Mouse (Mus musculus): ENCODE measurements around the gene Golga5. TPM values are rescaled to one million over a fixed set of nuclear protein-coding genes. Genes with fewer than 3 reads are reported as not detected.

The Golga5 gene
- total RNA-seq, 1 experiment: 30.8 TPM

- Histone ChIP-seq H3K9me3 (ENCODE audit: control insufficient read depth, insufficient read depth, low read depth, low read length) (no peaks in the 10 kb centered on the region), H3K4me3 (ENCODE audit: insufficient read depth in 1 of 2, low read depth in 1 of 2, low read length in 2 of 2, poor library complexity in 1 of 2, severe bottlenecking in 1 of 2) (no peak overlapping the region), H3K9ac (ENCODE audit: insufficient read depth, low read depth, low read length, poor library complexity, severe bottlenecking) (no peak overlapping the region), H3K27ac (ENCODE audit: insufficient read depth, low read depth, low read length, poor library complexity, severe bottlenecking) (no peak overlapping the region), H3K36me3 (ENCODE audit: control insufficient read depth, insufficient read depth, low read length, poor library complexity, severe bottlenecking) (peaks cover 9% of the 10 kb centered on the region; the same call in 1 of the 2 replicates), H3K4me1 (ENCODE audit: control insufficient read depth in 2 of 2, insufficient read depth in 2 of 2, low read length in 2 of 2, poor library complexity in 1 of 2) (peaks cover 8 to 10% of the 10 kb centered on the region in 2 experiments; a peak in 3 of 4 replicates)
- in situ Hi-C loops (cut with MboI; ENCODE audit: low sequenced_read_pairs in 2 of 2, unreplicated experiment in 2 of 2): loop anchor here (10.0 to 25.0 kb wide), 2 partner anchors 224 to 236 kb away; partner anchors contain the start of genes Moap1 (in 1 of the 2) and Tmem251 (in 1 of the 2)
- TF ChIP-seq CHD2 (IDR thresholded peaks at IDR 0.05; ENCODE audit: low read depth, low read length) (no peak), HCFC1 (IDR thresholded peaks at IDR 0.05; ENCODE audit: borderline replicate concordance, insufficient read depth, low read length) (no peak), ZNF384 (IDR thresholded peaks at IDR 0.05; ENCODE audit: low read depth, low read length) (no peak), ZC3H11A (IDR thresholded peaks at IDR 0.05; ENCODE audit: borderline replicate concordance, low read depth, low read length) (no peak), MAFK (IDR thresholded peaks at IDR 0.05; ENCODE audit: insufficient read depth, low read depth, low read length) (no peak)
- DNase-seq (ENCODE audit: low read depth, low spot score): no peak
These were observed 32.1 kb downstream of the Golga5 start for GRCm38 (mm10) chr12:102501038-102501437.

GRCm38 (mm10) chr12:102501848-102502595 is 33.1 kb downstream of the Golga5 start:
- in situ Hi-C loops (cut with MboI; ENCODE audit: low sequenced_read_pairs in 2 of 2, unreplicated experiment in 2 of 2): loop anchor here (10.0 to 25.0 kb wide), 2 partner anchors 223 to 235 kb away; partner anchors contain the start of genes Moap1 (in 1 of the 2) and Tmem251 (in 1 of the 2)
- no peak for DNase-seq (ENCODE audit: low read depth, low spot score)

GRCm38 (mm10) chr12:102505131-102505713 is 36.3 kb downstream of the Golga5 start:
- Histone ChIP-seq H3K4me1 (ENCODE audit: control insufficient read depth in 2 of 2, insufficient read depth in 2 of 2, low read length in 2 of 2, poor library complexity in 1 of 2) (peaks cover 7 to 10% of the 10 kb centered on the region in 2 experiments; a peak in 3 of 4 replicates), H3K9me3 (ENCODE audit: control insufficient read depth, insufficient read depth, low read depth, low read length) (no peaks in the 10 kb centered on the region), H3K4me3 (ENCODE audit: insufficient read depth in 1 of 2, low read depth in 1 of 2, low read length in 2 of 2, poor library complexity in 1 of 2, severe bottlenecking in 1 of 2) (no peak overlapping the region), H3K9ac (ENCODE audit: insufficient read depth, low read depth, low read length, poor library complexity, severe bottlenecking) (no peak overlapping the region), H3K27ac (ENCODE audit: insufficient read depth, low read depth, low read length, poor library complexity, severe bottlenecking) (0 out of 2 replicates have a peak overlapping the region, but pooled peaks have one; percentile 1), H3K36me3 (ENCODE audit: control insufficient read depth, insufficient read depth, low read length, poor library complexity, severe bottlenecking) (no peaks in the 10 kb centered on the region)
- DNase-seq (ENCODE audit: low read depth, low spot score): peak; percentile 24
- no peak for TF ChIP-seq CHD2 (IDR thresholded peaks at IDR 0.05; ENCODE audit: low read depth, low read length)
- no peak for TF ChIP-seq ZC3H11A (IDR thresholded peaks at IDR 0.05; ENCODE audit: borderline replicate concordance, low read depth, low read length)
- no peak for TF ChIP-seq ZNF384 (IDR thresholded peaks at IDR 0.05; ENCODE audit: low read depth, low read length)
- no peak for TF ChIP-seq MAFK (IDR thresholded peaks at IDR 0.05; ENCODE audit: insufficient read depth, low read depth, low read length)
- no peak for TF ChIP-seq HCFC1 (IDR thresholded peaks at IDR 0.05; ENCODE audit: borderline replicate concordance, insufficient read depth, low read length)
- in situ Hi-C loops (cut with MboI; ENCODE audit: low sequenced_read_pairs in 2 of 2, unreplicated experiment in 2 of 2): loop anchor here (10.0 to 25.0 kb wide), 2 partner anchors 220 to 232 kb away; partner anchors contain the start of genes Moap1 (in 1 of the 2) and Tmem251 (in 1 of the 2)

More at GRCm38 (mm10) chr12:102501848-102502595, 33.1 kb downstream of the Golga5 start:
- H3K27ac ChIP-seq (ENCODE audit: insufficient read depth, low read depth, low read length, poor library complexity, severe bottlenecking): no peak overlapping the region
- H3K4me1 ChIP-seq (ENCODE audit: control insufficient read depth in 2 of 2, insufficient read depth in 2 of 2, low read length in 2 of 2, poor library complexity in 1 of 2): peaks cover 8 to 10% of the 10 kb centered on the region in 2 experiments; a peak in 3 of 4 replicates
- H3K4me3 ChIP-seq (ENCODE audit: insufficient read depth in 1 of 2, low read depth in 1 of 2, low read length in 2 of 2, poor library complexity in 1 of 2, severe bottlenecking in 1 of 2): no peak overlapping the region
- peaks cover 4% of the 10 kb centered on the region; the same call in 1 of the 2 replicates for H3K36me3 ChIP-seq (ENCODE audit: control insufficient read depth, insufficient read depth, low read length, poor library complexity, severe bottlenecking)
- no peak overlapping the region for H3K9ac ChIP-seq (ENCODE audit: insufficient read depth, low read depth, low read length, poor library complexity, severe bottlenecking)
- TF ChIP-seq HCFC1 (IDR thresholded peaks at IDR 0.05; ENCODE audit: borderline replicate concordance, insufficient read depth, low read length) (no peak), ZNF384 (IDR thresholded peaks at IDR 0.05; ENCODE audit: low read depth, low read length) (no peak), MAFK (IDR thresholded peaks at IDR 0.05; ENCODE audit: insufficient read depth, low read depth, low read length) (no peak), CHD2 (IDR thresholded peaks at IDR 0.05; ENCODE audit: low read depth, low read length) (no peak), ZC3H11A (IDR thresholded peaks at IDR 0.05; ENCODE audit: borderline replicate concordance, low read depth, low read length) (no peak)
- no peaks in the 10 kb centered on the region for H3K9me3 ChIP-seq (ENCODE audit: control insufficient read depth, insufficient read depth, low read depth, low read length)

GRCm38 (mm10) chr12:102505949-102506348 is 37.0 kb downstream of the Golga5 start:
- no peak for DNase-seq (ENCODE audit: low read depth, low spot score)
- peaks cover 7 to 10% of the 10 kb centered on the region in 2 experiments; a peak in 3 of 4 replicates for H3K4me1 ChIP-seq (ENCODE audit: control insufficient read depth in 2 of 2, insufficient read depth in 2 of 2, low read length in 2 of 2, poor library complexity in 1 of 2)
- no peak overlapping the region for H3K27ac ChIP-seq (ENCODE audit: insufficient read depth, low read depth, low read length, poor library complexity, severe bottlenecking)
- H3K9me3 ChIP-seq (ENCODE audit: control insufficient read depth, insufficient read depth, low read depth, low read length): no peaks in the 10 kb centered on the region
- in situ Hi-C loops (cut with MboI; ENCODE audit: low sequenced_read_pairs in 2 of 2, unreplicated experiment in 2 of 2): loop anchor here (10.0 to 25.0 kb wide), 2 partner anchors 219 to 231 kb away; partner anchors contain the start of genes Moap1 (in 1 of the 2) and Tmem251 (in 1 of the 2)
- no peak overlapping the region for H3K9ac ChIP-seq (ENCODE audit: insufficient read depth, low read depth, low read length, poor library complexity, severe bottlenecking)
- TF ChIP-seq HCFC1 (IDR thresholded peaks at IDR 0.05; ENCODE audit: borderline replicate concordance, insufficient read depth, low read length) (no peak), ZC3H11A (IDR thresholded peaks at IDR 0.05; ENCODE audit: borderline replicate concordance, low read depth, low read length) (no peak), CHD2 (IDR thresholded peaks at IDR 0.05; ENCODE audit: low read depth, low read length) (no peak), ZNF384 (IDR thresholded peaks at IDR 0.05; ENCODE audit: low read depth, low read length) (no peak), MAFK (IDR thresholded peaks at IDR 0.05; ENCODE audit: insufficient read depth, low read depth, low read length) (no peak)
- no peaks in the 10 kb centered on the region for H3K36me3 ChIP-seq (ENCODE audit: control insufficient read depth, insufficient read depth, low read length, poor library complexity, severe bottlenecking)
- H3K4me3 ChIP-seq (ENCODE audit: insufficient read depth in 1 of 2, low read depth in 1 of 2, low read length in 2 of 2, poor library complexity in 1 of 2, severe bottlenecking in 1 of 2): no peak overlapping the region

Measured in ES-E14 (cell line).